Mouse (Mus musculus) adrenal gland, postnatal 4 days (tissue): ENCODE measurements around the gene Smim15. TPM values are rescaled to one million over a fixed set of nuclear protein-coding genes. Genes with fewer than 3 reads are reported as not detected.

ENCODE experiments used
- DNase-seq, 2 experiments: peaks; one replicate each; pipeline ENCODE4 v3.0.0; 2021 to 2022; ENCODE audit warnings: low spot score in 2 of 2, mixed read lengths in 2 of 2
- total RNA-seq, 2 experiments: library from RNA; stranded (reverse); gene quantifications; 2 replicates each; pipeline ENCODE4 v1.2.3; 2021

The Smim15 gene
- total RNA-seq, 2 experiments from 2014 or later, result 40.9 to 45.2 TPM

DNA sequence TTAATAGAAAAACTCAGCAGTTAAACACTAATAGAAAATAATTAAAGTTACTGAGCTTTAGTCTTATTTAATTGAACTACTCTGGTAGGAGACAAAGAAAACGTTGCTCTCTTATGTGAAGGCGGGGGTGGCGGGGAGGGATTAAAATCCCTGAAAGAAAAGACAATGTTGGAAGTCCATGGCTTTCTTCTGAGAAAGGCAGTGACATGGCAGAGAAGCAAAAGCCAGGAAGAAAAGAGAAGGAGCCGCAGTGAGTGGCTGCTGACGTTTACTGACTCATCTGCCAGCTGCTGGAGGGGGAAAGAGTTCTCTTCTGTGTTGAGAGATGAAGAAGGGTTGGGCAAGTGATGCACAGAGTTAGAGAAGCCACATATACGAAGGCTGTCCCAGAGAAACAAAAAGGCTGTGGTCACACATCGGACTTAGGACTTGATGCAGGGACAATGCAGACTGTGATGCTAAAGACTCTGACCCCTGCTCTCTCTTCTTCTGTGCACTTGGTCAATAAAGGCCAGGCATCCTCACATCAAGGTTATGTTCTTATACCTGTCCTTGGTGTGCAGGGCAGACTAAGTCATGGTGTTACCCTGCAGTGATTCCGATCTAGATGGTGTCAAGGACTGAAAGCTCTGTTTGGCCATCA, 16.8 kb downstream of the Smim15 start:
- no peak for DNase-seq

DNA sequence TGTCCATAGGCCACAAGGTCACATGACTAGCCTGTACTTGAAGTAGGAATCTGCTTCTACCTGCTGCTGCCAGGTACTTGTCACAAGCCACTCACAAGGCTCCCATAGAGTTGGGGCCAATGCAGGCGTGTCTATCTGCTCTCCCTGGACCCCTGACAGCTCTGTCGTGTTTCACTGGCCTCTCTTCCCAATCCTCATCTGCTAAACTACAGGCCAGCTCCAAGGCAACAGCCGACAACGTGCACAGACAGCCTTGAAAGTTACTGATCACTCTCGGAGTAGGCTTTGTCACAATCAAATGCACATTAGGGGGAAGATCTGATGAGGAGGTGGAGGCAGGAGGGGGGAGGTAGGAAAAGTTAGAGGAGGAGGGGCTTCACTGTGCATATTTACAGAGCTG, 18.7 kb downstream of the Smim15 start:
- DNase-seq, result no peak

DNA sequence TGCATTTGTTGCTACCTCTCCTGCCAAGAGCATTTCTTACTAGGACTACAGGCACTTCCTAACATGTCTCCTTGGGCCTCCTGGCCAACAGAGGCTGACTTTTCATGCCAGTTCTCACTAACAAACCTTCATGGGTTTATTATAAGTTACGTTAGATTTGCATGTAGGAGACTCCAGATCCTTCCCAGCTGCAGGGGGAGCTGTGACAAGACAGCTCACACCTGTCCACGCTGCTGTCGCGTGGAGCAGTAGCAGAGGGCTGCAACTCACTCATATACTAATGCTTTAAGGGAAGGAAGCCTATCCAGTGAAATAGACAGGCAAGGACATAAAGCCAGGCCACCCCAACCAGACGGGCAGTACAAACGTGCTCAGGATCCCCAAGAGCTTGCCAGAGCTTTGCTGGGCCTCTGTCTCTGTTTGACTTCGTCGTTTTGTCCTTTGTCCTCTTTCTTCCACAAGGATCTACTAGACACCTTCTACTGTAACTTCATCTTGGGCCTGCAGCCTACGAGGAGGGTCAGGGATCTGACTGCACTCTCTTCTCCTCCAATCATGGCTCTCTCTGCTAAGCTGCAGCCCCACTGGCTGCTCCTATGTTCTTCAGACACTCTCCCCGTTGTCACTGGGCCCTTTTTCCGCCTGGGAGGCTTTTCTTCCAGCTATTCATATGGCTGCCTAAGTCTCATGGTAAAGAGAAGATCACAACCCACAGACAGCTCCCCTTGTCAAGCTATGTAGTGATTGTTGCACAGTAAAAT, 19.3 kb downstream of the Smim15 start:
- no peak for DNase-seq

DNA sequence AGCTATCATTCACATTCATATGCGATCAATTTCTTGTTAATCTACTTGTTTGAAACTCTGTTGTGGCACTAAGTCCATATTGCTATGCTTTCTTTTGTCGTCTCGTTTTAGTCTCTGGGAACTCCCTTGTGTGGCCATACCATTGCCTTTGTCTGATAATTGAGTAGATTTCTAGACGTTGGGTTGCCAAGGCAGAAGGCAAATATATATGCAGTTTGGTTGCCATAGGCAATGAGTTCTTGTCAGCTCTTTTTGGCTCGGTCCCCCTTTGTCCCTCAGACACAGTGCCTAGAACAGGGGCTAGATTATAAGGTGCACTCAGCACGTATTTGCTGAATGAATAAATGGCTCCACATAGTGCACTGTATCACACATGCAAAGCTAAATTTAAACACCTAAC, 20.1 kb downstream of the Smim15 start:
- DNase-seq, result no peak

DNA sequence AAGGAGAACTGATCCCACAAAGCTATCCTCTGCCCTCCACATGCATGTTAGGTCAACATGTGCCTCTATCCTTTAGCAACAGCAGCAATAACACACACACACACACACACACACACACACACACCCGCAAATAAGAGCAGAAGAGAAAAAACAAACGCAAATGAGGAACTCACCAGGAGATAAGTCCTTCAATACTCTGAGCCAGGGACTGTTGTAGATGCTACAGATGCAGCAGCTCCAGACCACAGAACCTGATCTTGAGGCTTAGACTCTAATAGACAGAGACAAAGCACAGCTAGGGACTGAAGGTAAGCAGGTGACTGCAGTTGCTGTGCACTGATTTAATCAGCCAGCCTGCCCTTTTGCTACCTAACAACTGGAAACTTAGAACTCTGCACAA, 21.8 kb downstream of the Smim15 start:
- DNase-seq, result no peak

DNA sequence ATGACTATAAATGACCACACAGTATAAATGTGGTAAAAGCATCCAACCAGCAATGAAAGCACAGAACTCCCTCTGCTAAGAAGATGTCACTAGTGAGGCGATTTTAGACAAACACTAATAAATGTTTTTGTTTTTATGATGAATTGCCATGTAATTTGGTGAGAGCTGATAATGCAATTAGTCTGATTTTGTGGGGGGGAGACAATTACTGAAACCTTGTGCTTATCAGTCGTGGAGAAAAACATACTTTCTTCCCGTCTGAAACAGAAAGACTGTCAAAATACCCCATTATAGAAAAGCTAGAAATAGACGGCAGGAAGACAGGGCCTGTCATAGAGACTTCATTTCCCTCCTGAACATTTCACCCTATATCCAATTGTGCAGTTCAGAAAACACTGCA, 24.9 kb downstream of the Smim15 start:
- DNase-seq, result no peak

DNA sequence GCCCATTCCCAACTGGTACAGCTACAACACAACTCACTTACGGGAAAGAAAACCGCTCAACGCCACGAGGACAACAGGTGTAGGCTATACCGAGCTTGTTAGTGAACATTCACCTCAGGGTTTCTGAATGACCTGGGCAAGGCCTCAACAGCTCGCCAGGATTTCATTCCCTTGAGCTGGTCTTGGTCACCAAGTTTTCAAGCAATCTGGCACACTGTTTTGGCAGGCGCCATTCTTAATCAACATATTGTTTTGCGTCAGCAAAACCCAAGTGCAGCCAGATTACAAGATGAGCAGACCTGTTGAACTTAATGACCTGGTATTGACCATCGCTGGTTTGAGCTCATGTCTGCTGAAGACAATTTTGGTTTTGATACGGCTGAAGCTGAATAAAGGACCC, 25.9 kb downstream of the Smim15 start:
- no peak for DNase-seq

DNA sequence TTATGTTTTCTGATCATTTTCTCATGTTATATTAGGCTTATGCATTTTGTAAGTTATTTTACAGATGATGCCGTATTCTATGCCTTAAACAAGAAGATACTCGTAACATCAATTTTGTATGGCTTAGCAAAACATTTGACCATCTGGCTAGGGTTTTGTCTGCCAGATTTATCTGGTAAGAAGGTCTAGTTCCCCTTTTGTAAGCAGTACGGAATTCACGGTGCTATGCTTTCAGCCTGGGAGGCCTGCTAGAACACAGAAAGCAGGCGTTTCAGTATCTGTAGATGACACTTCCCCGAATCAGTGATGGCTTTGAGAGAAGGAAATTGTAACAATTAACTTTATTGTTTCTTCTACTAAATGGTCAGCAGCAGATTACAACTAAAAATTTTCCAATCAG, 33.2 kb downstream of the Smim15 start:
- no peak for DNase-seq

DNA sequence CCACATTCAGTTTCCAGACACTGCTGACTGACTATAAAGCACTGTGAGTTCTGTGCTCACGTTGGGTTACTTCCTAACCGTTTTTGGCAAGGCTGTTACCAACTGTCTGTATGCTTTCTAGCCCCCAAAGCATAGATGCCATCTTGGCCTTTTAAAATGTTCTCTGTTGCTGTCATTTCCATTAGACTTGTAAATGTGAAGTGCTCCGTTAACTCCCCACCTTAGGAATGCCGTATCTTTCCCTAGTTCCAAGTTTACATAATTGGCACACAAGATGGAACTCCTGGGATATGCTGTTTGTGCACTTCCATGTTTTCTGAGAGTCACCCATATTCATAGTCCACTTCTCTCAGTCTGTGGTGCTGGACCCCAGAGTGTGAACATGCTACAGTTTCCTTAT, 33.7 kb downstream of the Smim15 start:
- DNase-seq, result no peak

DNA sequence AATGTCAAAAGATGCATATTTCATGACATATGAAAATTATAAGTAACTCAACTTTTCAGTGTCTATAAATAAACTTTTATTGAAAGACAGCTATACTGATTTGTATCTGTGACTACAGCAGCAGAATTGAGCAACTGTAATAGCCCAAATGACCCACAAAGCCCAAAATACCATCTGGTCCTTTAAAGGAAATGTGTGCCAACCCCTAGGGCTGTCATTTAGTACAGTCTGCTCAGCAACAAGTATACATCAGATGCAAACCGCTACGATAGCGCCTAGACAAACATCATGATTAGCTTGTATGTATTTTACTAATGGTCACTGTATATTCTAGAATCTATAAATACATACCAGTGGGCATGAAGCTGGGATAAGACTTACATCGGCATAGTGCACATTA, 39.8 kb downstream of the Smim15 start:
- DNase-seq, result no peak

DNA sequence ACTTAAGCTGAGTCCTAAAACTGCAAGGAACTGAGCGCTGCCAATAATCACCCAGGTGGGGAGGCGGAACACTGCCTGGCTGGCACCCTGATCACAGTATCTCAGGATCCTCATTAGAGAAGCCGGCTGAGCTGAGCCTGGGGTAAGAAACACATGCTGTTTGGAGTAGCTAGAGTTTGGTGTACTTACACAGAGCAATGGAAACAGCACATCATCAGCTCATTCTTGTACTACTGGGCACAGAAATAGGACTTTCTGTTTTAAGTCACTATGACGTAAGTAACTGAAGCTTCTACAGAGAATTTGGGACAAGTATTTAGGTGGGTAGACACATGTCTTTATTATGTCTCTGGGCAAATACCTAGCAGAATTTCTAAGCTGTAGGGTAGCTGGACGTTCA, 41.8 kb downstream of the Smim15 start:
- no peak for DNase-seq

DNA sequence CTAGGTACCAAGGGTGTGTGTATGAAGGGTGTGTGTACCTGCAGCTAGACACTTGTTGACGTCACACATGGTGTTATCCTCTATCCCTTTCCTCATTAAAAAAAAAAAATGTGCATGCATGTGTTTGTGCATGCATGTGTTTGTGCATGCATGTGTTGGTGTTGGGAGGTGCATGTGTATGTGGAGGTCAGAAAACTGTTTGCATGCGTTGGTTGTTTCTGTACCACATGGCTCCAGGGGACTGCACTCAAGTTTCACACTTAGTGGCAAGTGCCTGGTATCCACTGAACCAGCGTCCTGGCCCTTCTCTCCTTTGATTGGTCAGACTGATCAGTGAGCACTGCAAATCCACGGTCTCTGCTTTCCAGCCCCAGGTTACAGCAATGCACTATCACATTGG, 42.5 kb downstream of the Smim15 start:
- no peak for DNase-seq

DNA sequence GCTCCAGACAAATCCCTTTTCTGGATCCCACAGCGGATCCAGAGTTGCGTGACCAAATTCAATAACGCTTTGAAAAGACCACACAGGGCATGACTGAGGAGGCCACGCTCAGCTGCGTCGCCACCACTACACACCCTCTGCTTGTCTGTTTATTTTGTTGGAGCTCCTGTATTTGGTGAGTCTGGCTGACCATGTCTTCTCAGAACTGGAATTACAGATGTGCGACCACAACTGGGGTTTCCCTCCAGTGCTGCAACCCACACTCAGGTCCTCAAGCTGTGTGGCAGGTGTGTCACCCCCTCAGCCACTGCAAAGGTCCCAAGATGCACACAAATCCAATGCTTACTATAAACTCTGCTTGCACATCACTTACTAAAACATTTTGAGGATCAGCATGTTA, 48.0 kb downstream of the Smim15 start:
- DNase-seq, result no peak

DNA sequence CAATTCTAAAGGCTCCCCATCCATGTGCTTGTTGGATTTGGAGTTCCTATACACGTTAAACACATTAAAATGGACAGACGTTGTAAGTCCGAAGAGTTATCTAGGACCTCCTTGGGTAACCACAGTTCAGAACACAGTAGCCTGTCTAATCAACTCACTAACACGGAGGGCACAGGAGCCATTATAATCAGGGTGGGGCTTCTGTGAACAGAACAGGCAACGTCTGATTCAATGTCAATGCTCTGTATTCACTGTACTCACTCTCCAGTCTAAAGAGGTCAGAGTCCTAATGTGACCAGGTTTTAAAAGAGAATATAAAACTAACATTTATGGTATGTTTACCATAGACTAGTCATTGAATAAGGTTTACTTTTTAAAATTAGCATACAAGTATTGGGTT, 50.4 kb downstream of the Smim15 start:
- DNase-seq, result no peak

DNA sequence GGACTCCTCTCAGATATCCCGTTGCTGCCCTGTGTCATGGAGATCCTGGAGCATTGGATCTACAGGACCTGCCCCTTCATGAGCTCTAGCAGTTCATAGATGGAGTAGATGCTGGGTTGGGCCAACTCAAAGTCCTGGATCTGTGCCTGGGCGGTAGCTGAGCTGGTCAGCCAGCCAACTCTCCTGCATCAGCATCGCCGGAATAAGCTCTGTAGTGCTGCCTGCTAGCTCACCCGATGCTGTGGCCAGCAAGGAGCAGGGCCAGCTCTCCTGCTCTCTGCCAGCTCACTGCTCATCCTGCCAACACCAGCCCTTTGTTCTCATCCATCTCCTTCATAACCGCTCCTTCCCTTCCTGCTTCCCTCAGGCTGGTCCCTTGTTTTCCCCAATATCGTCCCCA, 51.4 kb downstream of the Smim15 start:
- no peak for DNase-seq

DNA sequence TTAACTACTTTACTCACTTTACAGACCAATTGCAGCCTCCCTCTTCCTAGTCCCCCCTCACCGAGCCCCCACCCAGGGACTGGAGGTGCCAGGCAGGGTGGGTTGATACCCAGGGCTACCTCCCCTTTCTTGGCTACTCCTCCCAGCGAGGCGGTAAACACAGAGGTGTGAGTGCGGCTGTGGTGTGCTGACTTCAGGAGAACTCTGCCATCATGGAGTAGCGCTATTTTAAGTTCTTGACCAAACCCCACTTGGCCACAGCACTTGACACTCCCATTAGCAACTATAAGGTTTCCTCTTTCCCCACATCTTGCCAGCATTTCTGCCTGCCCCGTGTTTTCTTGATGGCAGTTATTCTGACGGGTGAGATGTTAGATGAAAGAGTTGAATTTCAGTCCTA, 52.2 kb downstream of the Smim15 start:
- DNase-seq, result no peak

Other genes starting within 250 kb of the Smim15 start
- 10 to 100 TPM; 22.8 to 26.1 TPM for gene Ndufaf2, start 114.2 kb downstream of the Smim15 start, total RNA-seq
- gene Ercc8, start 114.3 kb downstream of the Smim15 start, total RNA-seq, result 10 to 100 TPM; 15.4 to 16.8 TPM
- 1 to 10 TPM; 1.0 to 3.8 TPM for gene Elovl7, start 170.0 kb downstream of the Smim15 start, total RNA-seq